Mouse (Mus musculus) C2C12 (cell line): ENCODE measurements at regions not wholly inside any gene's neighbourhood (a gene's known extent, or its start where the extent isn't known, plus 50 kb on each side); places are given as distances from the start of the nearest gene placed in this dataset.

Experiments
- CTCF ChIP-seq: IDR thresholded peaks from one replicate; pipeline ENCODE4 v1.5.1; 2011; ENCODE audit not compliant: control insufficient read depth, insufficient read depth, insufficient read length
- MAX ChIP-seq: IDR thresholded peaks from one replicate; pipeline ENCODE4 v1.6.1; 2011; ENCODE audit warnings: mild to moderate bottlenecking, control low read depth
- USF1 ChIP-seq: IDR thresholded peaks from one replicate; pipeline ENCODE4 v1.6.1; 2011; ENCODE audit warnings: low read depth, mild to moderate bottlenecking, control low read depth, moderate library complexity

DNA sequence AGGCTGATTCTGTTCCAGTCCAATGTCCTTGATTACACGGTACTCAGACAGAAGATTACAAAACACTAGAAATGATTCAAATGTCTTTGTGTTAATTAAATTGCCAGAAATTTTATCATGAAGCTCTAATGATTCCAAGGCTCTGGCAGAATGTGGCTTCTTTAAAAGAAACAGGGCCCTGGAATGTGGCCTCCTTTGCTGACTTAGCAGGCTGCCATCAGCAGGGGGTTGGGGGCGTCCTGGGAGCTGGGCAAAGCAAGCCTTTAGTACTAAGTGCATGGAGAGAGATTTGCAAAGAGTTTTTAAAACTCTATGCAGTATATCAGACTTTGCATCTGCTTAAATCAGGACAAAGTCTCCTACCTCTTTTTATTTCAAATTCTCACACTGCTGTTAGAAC is 434.8 kb upstream of the Cited2 start:
- no peak for TF ChIP-seq CTCF
- TF ChIP-seq MAX: no peak
- TF ChIP-seq USF1: no peak
